Mouse (Mus musculus) limb, embryonic 14.5 days (tissue): ENCODE measurements around the gene Kcna2. TPM values are rescaled to one million over a fixed set of nuclear protein-coding genes. Genes with fewer than 3 reads are reported as not detected.

Experiments used
- ATAC-seq: fragments of 200-750 bp; cut with Nextera tagmentation; 2 replicates; pipeline ENCODE4 v1.8.0; 2017; ENCODE audit warnings: low read depth, moderate number of reproducible peaks, moderate TSS enrichment; ENCODE audit not compliant: low FRiP score
- DNase-seq: peaks from one replicate; pipeline ENCODE4 v3.0.0-alpha.2; 2015; ENCODE audit warnings: low spot score
- H3K27ac ChIP-seq: fragments of 300-500 bp; sonication (generic); replicated peaks from 2 replicates; pipeline ENCODE4 v1.5.1; 2014; ENCODE audit warnings: low read depth, mild to moderate bottlenecking, low read length, moderate library complexity, mixed read lengths
- H3K27me3 ChIP-seq: fragments of 300-500 bp; sonication (generic); 2 replicates; pipeline ENCODE4 v1.6.1; 2014; ENCODE audit warnings: low read length, mixed read lengths; ENCODE audit not compliant: control insufficient read depth, insufficient read depth
- H3K36me3 ChIP-seq: fragments of 300-500 bp; sonication (generic); 2 replicates; pipeline ENCODE4 v1.6.1; 2014; ENCODE audit warnings: mild to moderate bottlenecking, low read length, moderate library complexity, mixed read lengths; ENCODE audit not compliant: control insufficient read depth, insufficient read depth
- H3K4me1 ChIP-seq: fragments of 300-500 bp; sonication (generic); 2 replicates; pipeline ENCODE4 v1.6.1; 2014; ENCODE audit warnings: antibody characterized with exemption, low read length, mixed read lengths; ENCODE audit not compliant: control insufficient read depth, insufficient read depth
- H3K4me2 ChIP-seq: fragments of 300-500 bp; sonication (generic); replicated peaks from 2 replicates; pipeline ENCODE4 v1.6.1; 2014; ENCODE audit warnings: low read depth, mild to moderate bottlenecking, low read length, moderate library complexity; ENCODE audit not compliant: severe bottlenecking
- H3K4me3 ChIP-seq: fragments of 300-500 bp; sonication (generic); replicated peaks from 2 replicates; pipeline ENCODE4 v1.5.1; 2014; ENCODE audit warnings: low read length
- H3K9ac ChIP-seq: fragments of 300-500 bp; sonication (generic); 2 replicates; pipeline ENCODE4 v1.6.1; 2014; ENCODE audit warnings: mild to moderate bottlenecking, low read depth, low read length, moderate library complexity; ENCODE audit not compliant: severe bottlenecking
- H3K9me3 ChIP-seq: fragments of 300-500 bp; sonication (generic); 2 replicates; pipeline ENCODE4 v1.6.1; 2016; ENCODE audit warnings: low read length; ENCODE audit not compliant: control insufficient read depth
- POLR2A ChIP-seq: fragments of 200-500 bp; IDR thresholded peaks from 2 replicates; pipeline ENCODE4 v1.8.0; 2012; ENCODE audit warnings: inconsistent platforms, mild to moderate bottlenecking, moderate library complexity, borderline replicate concordance; ENCODE audit not compliant: insufficient read depth, insufficient read length; ENCODE audit errors: extremely low read depth
- WGBS: fragments of 180-500 bp; shearing (Covaris S2); extraction: QIAGEN DNeasy Blood & Tissue Kit; methylation state at CpG from one replicate; pipeline ENCODE4 v1.1.7; 2014; 5-methylcytosine and 5-hydroxymethylcytosine counted together
- polyA plus RNA-seq, 2 experiments: library from polyadenylated mRNA; depleted of rRNA in 1 of 2; stranded (reverse) in 1 of 2; unstranded in 1 of 2; fragments of >200 nt; fragmentation: Nextera tagmentation in 1 of 2; extraction: Ambion mirVana in 1 of 2; gene quantifications; 2 replicates each; pipeline versions ENCODE4 v1.2.1 to v1.2.3; 2012 to 2014

Kcna2 gene
- 0.41 and 0.47 TPM in 2 replicates for polyA plus RNA-seq (2012; rRNA removed)
- polyA plus RNA-seq (2014; fragmentation: Nextera tagmentation; extraction: Ambion mirVana), result 0.25 TPM in 2 replicates

- 3% methylated on average over 16 of the region's 16 CpGs for WGBS
- no peak for DNase-seq
- Histone ChIP-seq H3K9ac (peak within 1 kb of the TSS; percentile 47), H3K4me3 (peak within 1 kb of the TSS; percentile 52), H3K36me3 (no peaks in the 10 kb centered on the region), H3K27me3 (peaks cover 49% of the 10 kb centered on the region), H3K4me1 (peaks cover 5% of the 10 kb centered on the region; the same call in 1 of the 2 replicates), H3K4me2 (peak within 1 kb of the TSS; percentile 97), H3K9me3 (no peaks in the 10 kb centered on the region), H3K27ac (no peak within 1 kb of the TSS)
- ATAC-seq, result no peak
- TF ChIP-seq POLR2A, result no peak
These were observed at the start of gene Kcna2 for GRCm38 (mm10) chr3:107100811-107101455. Gene Kcna2 (plus strand): TSS chr3:107101146.

DNA sequence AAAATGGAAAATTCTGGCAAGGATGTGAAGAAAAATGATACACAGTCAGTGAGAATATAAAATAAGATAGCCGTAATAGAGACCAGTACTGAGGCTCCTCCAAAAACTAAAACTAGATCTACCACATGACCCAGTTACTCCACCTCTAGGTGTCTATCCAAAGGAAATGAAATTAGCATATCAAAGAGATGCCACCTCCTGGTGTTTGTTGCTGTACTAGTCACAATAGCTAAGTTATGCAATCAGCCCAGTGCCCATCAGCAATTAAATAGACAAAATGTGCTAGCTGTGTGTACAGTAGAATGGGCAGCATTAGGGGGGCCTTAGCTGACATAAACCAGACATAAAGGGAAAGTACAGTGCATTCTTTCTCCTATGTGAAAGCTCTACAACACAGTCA is 39.5 kb upstream of the Kcna2 start:
- Histone ChIP-seq H3K4me2 (no peak overlapping the region), H3K27me3 (no peaks in the 10 kb centered on the region), H3K4me1 (no peaks in the 10 kb centered on the region), H3K27ac (no peak overlapping the region), H3K9me3 (no peaks in the 10 kb centered on the region), H3K36me3 (no peaks in the 10 kb centered on the region), H3K9ac (no peak overlapping the region), H3K4me3 (no peak overlapping the region)
- WGBS, result 89% methylated on average over 1 of the region's 1 CpGs
- no peak for TF ChIP-seq POLR2A
- ATAC-seq (no peak), DNase-seq (no peak)

DNA sequence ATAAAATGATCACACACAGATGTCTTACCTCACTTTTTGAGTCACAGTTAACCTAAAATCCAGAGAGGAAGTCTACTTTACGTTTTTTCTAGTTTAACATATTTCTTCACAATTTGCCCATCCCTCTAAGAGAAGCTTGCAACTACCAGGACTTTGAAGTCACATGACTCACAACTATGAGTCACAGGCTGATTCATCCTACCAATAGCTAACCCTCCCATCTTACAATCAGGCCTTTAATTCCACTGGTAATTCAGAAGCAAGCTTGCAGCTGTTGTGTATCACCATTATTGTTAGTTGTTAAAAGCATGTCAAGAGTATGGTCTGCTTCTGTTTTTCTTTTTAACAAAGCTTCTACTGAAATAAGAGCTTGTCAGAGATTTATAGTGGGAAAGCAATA is 38.2 kb upstream of the Kcna2 start:
- H3K9me3 ChIP-seq, result no peaks in the 10 kb centered on the region
- TF ChIP-seq POLR2A, result no peak
- WGBS, result 61% methylated on average over 1 of the region's 1 CpGs
- H3K36me3 ChIP-seq, result no peaks in the 10 kb centered on the region
- ATAC-seq (no peak), DNase-seq (no peak)
- no peak overlapping the region for H3K27ac ChIP-seq
- H3K4me1 ChIP-seq, result no peaks in the 10 kb centered on the region
- H3K9ac ChIP-seq, result no peak overlapping the region
- no peak overlapping the region for H3K4me2 ChIP-seq
- H3K4me3 ChIP-seq, result no peak overlapping the region
- no peaks in the 10 kb centered on the region for H3K27me3 ChIP-seq

DNA sequence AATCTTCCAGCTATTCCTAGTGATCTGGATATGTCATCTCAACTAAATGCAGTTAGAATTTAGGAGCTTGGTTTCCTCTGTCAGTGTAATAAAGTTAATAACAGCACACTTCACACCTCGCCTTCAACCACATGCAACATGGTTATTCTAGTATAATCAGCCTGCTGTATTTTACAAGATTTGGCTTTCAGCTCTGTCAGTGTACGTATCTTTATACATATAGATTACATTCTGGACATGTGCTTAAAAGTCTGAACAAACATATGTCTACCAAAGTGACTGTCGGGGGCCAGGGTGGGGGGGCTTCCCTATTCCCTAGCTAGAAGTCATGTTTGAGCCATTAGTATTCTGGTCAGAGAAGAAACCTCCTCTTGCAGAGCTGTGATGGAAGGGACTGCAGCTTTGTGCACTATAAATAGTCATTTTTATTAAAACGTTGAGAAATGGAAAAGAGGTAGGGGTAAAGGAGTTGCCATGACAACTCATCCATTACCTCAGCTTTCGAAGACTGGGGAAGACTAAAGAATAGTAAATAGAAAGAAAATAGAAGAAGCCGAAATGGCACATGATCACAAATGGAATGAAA is 35.3 kb upstream of the Kcna2 start:
- Histone ChIP-seq H3K9me3 (no peaks in the 10 kb centered on the region), H3K27me3 (no peaks in the 10 kb centered on the region), H3K9ac (no peak overlapping the region), H3K4me2 (no peak overlapping the region), H3K36me3 (no peaks in the 10 kb centered on the region), H3K27ac (no peak overlapping the region), H3K4me3 (no peak overlapping the region), H3K4me1 (no peaks in the 10 kb centered on the region)
- WGBS, result 69% methylated on average over 6 of the region's 6 CpGs
- DNase-seq, result no peak
- no peak for ATAC-seq
- TF ChIP-seq POLR2A, result no peak

DNA sequence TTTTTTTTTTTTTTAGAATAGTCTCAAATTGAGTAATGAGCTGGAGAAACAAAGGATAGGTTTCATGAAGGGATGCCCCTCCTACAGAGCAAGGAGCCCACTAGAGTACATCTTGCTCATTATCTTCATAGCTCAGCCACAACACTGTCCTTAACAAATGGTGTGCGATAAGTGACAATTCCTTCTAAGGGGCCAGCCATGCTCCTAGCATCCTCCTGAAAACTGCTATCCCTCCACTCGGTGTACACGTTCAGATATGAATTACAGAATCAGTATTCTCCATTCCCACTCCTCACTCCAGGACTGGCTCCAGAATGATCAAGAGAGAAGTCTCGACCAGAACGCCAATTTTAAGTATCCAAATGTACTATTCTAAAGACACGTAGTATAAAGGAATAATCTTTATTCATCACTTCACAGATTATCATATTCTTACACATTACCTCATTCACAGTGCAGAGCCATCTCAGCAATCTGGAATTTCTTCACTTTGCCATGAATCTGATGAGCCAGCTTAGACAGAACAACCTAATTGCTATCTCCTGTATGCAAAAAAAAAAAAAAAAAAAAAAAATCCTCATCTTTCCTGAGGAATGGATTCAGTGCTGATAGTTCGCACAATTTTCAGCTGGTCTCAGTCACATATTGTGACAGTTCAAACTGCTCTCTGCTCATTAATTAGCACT is 34.6 kb upstream of the Kcna2 start:
- H3K27ac ChIP-seq, result no peak overlapping the region
- no peaks in the 10 kb centered on the region for H3K27me3 ChIP-seq
- no peak for TF ChIP-seq POLR2A
- ATAC-seq (no peak), DNase-seq (no peak)
- no peak overlapping the region for H3K4me2 ChIP-seq
- no peak overlapping the region for H3K4me3 ChIP-seq
- H3K9ac ChIP-seq, result no peak overlapping the region
- no peaks in the 10 kb centered on the region for H3K4me1 ChIP-seq
- H3K9me3 ChIP-seq, result no peaks in the 10 kb centered on the region
- no peaks in the 10 kb centered on the region for H3K36me3 ChIP-seq
- WGBS, result 86% methylated on average over 7 of the region's 7 CpGs
